Mouse (Mus musculus) lung, embryonic 14.5 days (tissue): ENCODE measurements around the gene Gm10203. TPM values are rescaled to one million over a fixed set of nuclear protein-coding genes. Genes with fewer than 3 reads are reported as not detected.
"Not testable (repeated sequence)": the region's sequence is repeated elsewhere in the genome, so short reads cannot be mapped to it uniquely, and the experiment has no call there.

ENCODE experiments used
- ATAC-seq: fragments of 200-750 bp; cut with Nextera tagmentation; 2 replicates; pipeline ENCODE4 v1.8.0; 2017; ENCODE audit warnings: mild to moderate bottlenecking, moderate TSS enrichment, moderate library complexity; ENCODE audit not compliant: insufficient read depth
- DNase-seq: peaks from one replicate; pipeline ENCODE4 v3.0.0-alpha.2; 2015
- H3K27ac ChIP-seq: fragments of 300-500 bp; sonication (generic); 2 replicates; pipeline ENCODE4 v1.5.1; 2014; ENCODE audit warnings: low read depth, mild to moderate bottlenecking, moderate library complexity
- H3K27me3 ChIP-seq: fragments of 300-500 bp; sonication (generic); 2 replicates; pipeline ENCODE4 v1.6.1; 2014; ENCODE audit warnings: low read length, control low read depth; ENCODE audit not compliant: insufficient read depth
- H3K36me3 ChIP-seq: fragments of 300-500 bp; sonication (generic); 2 replicates; pipeline ENCODE4 v1.6.1; 2014; ENCODE audit warnings: control low read depth; ENCODE audit not compliant: insufficient read depth
- H3K4me1 ChIP-seq: fragments of 300-500 bp; sonication (generic); 2 replicates; pipeline ENCODE4 v1.6.1; 2014; ENCODE audit warnings: antibody characterized with exemption, control low read depth; ENCODE audit not compliant: insufficient read depth
- H3K4me2 ChIP-seq: fragments of 300-500 bp; sonication (generic); 2 replicates; pipeline ENCODE4 v1.6.1; 2014; ENCODE audit warnings: mild to moderate bottlenecking
- H3K4me3 ChIP-seq: fragments of 300-500 bp; sonication (generic); 2 replicates; pipeline ENCODE4 v1.5.1; 2014; ENCODE audit warnings: low read depth, low read length
- H3K9ac ChIP-seq: fragments of 300-500 bp; sonication (generic); 2 replicates; pipeline ENCODE4 v1.6.1; 2014
- H3K9me3 ChIP-seq: fragments of 300-500 bp; sonication (generic); 2 replicates; pipeline ENCODE4 v1.6.1; 2016; ENCODE audit warnings: low read depth, low read length, control low read depth
- CTCF ChIP-seq: IDR thresholded peaks from 2 replicates; pipeline ENCODE4 v1.5.1; 2016; ENCODE audit warnings: antibody characterized with exemption, low read depth
- WGBS: fragments of 180-500 bp; shearing (Covaris S2); extraction: QIAGEN DNeasy Blood & Tissue Kit; methylation state at CpG from one replicate; pipeline ENCODE4 v1.1.7; 2014; 5-methylcytosine and 5-hydroxymethylcytosine counted together
- polyA plus RNA-seq: library from polyadenylated mRNA; unstranded; fragments of >200 nt; fragmentation: Nextera tagmentation; extraction: Ambion mirVana; gene quantifications from 2 replicates; pipeline ENCODE4 v1.2.1, GENCODE M21; 2014

The Gm10203 gene
- polyA plus RNA-seq = not detected in 2 replicates

DNA sequence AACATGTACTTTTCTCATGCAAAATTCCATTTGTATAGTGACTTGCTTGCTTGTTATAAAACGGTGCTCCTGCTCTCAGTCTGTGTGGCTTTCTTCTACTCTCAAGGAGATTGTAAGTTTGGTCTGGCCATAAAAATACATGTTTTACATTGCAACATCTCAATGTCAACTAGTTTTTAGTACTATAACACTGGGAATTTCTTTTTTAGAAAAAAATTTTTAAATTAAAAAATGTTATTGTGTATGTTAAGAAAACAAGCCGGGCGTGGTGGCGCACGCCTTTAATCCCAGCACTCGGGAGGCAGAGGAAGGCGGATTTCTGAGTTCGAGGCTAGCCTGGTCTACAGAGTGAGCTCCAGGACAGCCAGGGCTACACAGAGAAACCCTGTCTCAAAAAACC, at the start of gene Gm10203:
Gene Gm10203, plus strand, starts transcription at position 301 of the 400 bp plus-strand sequence.
- 88% methylated on average over 8 of the region's 8 CpGs for WGBS
- H3K9ac ChIP-seq, H3K27me3 ChIP-seq, ATAC-seq, H3K4me1 ChIP-seq, H3K9me3 ChIP-seq, DNase-seq, H3K4me3 ChIP-seq, H3K36me3 ChIP-seq, H3K27ac ChIP-seq, H3K4me2 ChIP-seq: not testable (repeated sequence)

DNA sequence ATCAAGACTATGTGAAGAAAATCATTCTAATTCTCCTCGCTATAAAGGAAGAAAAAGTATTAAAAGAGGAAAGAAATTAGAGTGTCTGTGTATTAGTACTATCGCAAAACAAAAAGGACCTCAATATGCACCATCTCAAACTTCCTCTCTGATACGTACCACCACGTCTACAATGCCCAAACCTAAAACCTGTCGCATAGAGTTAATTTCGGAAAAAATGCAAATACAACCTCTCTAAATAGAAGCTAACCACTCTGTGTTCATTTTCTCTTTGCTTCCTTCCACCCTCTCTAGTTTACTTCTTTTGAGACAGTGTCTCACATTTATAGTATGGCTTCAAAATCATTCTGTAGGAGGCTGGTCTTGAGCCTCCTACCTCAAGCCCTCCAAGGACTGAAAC, 37.6 kb upstream of the Gm10203 start:
- Histone ChIP-seq H3K27me3 (no peaks in the 10 kb centered on the region), H3K27ac (no peak overlapping the region), H3K36me3 (no peaks in the 10 kb centered on the region), H3K4me1 (no peaks in the 10 kb centered on the region; the same call in 1 of the 2 replicates), H3K4me3 (no peak overlapping the region), H3K9ac (no peak overlapping the region), H3K9me3 (no peaks in the 10 kb centered on the region), H3K4me2 (no peak overlapping the region)
- WGBS = 93% methylated on average over 6 of the region's 6 CpGs
- TF ChIP-seq CTCF = no peak
- no peak for DNase-seq
- no peak for ATAC-seq

DNA sequence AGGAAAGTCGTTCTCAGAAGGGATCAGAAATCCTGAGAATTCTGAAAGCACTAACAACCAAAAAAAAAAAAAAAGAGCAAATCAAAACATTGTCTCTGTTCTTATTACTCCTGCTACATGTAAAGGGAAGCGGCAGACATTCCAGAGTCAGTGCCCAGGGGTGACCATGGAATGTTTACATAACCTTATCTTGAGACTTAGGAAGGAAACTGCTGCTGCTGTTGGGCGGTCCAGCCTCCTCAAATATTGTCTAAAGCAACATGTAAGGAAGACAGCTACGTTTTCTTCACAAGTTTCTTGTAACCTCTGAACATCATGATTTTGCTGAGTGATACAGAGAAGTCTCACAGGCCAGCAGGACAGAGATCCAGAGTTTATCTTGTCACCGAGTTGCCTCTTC, 36.5 kb upstream of the Gm10203 start:
- H3K27me3 ChIP-seq = no peaks in the 10 kb centered on the region
- H3K9ac ChIP-seq = no peak overlapping the region
- ATAC-seq (peak; percentile 90), DNase-seq (peak; percentile 68)
- H3K4me1 ChIP-seq = no peaks in the 10 kb centered on the region; the same call in 1 of the 2 replicates
- no peaks in the 10 kb centered on the region for H3K9me3 ChIP-seq
- TF ChIP-seq CTCF = no peak
- no peaks in the 10 kb centered on the region for H3K36me3 ChIP-seq
- H3K4me2 ChIP-seq = peak overlapping the region; percentile 24; the same call in 1 of the 2 replicates
- no peak overlapping the region for H3K27ac ChIP-seq
- no peak overlapping the region for H3K4me3 ChIP-seq
- WGBS = 2% methylated on average over 5 of the region's 5 CpGs

DNA sequence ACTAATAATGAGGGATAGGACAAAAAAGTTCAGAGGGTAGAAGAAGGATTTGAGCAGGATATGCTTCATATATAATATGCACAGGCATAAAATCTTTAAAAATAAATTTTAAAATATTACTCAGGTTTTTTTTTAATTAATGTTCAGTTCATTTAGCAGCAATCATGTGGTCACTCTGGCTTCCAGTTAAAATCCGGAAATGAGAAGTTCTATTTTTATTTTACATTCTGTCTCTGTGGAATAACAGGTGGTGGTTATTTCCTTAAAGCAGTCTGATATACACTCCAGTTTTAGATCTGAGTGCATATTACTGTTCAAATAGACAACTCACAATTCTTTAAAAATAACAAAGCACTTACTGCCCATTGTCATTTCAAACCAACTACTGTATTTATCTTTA, 35.4 kb upstream of the Gm10203 start:
- DNase-seq (no peak), ATAC-seq (no peak)
- H3K9me3 ChIP-seq = no peaks in the 10 kb centered on the region
- no peaks in the 10 kb centered on the region; the same call in 1 of the 2 replicates for H3K4me1 ChIP-seq
- no peak overlapping the region for H3K4me3 ChIP-seq
- no peak for TF ChIP-seq CTCF
- no peak overlapping the region for H3K27ac ChIP-seq
- WGBS = 51% methylated on average over 1 of the region's 1 CpGs
- no peak overlapping the region for H3K4me2 ChIP-seq
- no peaks in the 10 kb centered on the region for H3K36me3 ChIP-seq
- no peak overlapping the region for H3K9ac ChIP-seq
- no peaks in the 10 kb centered on the region for H3K27me3 ChIP-seq

DNA sequence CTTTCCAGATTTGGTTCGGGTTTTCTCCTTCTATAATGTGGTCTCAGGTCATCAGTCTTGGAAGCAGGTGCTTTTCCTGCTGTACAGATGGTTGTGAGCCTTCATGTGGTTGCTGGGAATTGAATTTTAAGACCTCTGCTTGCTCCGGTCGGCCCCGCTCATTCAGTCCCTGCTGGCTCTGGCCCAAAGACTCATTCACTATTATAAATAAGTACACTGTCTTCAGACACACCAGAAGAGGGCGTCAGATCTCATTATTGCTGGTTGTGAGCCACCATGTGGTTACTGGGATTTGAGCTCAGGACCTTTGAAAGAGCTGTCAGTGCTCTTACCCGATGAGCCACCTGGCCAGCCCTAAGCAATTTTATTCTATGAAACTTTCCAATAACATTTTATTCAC, 34.6 kb upstream of the Gm10203 start:
- TF ChIP-seq CTCF = no peak
- H3K4me2 ChIP-seq = no peak overlapping the region
- whole genome bisulfite sequencing = 64% methylated on average over 6 of the region's 6 CpGs
- no peaks in the 10 kb centered on the region; the same call in 1 of the 2 replicates for H3K4me1 ChIP-seq
- H3K27ac ChIP-seq = no peak overlapping the region
- no peak overlapping the region for H3K4me3 ChIP-seq
- H3K36me3 ChIP-seq = no peaks in the 10 kb centered on the region
- peak; percentile 11 for DNase-seq
- no peak for ATAC-seq
- H3K27me3 ChIP-seq = no peaks in the 10 kb centered on the region
- H3K9ac ChIP-seq = no peak overlapping the region
- H3K9me3 ChIP-seq = no peaks in the 10 kb centered on the region

DNA sequence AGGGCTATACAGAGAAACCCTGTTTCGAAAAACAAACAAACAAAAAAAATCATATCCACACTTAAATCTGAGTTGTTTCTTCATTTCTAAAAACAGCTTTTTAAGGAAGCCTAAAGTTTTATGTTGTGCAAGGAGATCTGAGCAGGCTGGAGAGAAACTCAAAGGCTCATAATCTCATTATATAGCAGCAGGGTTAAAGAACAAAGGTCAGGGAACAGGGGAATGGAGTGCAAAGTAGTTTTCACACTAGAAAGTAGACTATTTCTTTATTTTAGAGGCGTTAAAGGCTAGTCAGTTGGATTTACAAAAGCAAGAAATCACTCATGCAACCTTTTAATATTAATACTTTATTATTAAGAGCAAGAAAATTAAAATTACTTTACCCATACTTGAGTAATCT, 33.7 kb upstream of the Gm10203 start:
- TF ChIP-seq CTCF = no peak
- H3K4me2 ChIP-seq = no peak overlapping the region
- no peaks in the 10 kb centered on the region for H3K27me3 ChIP-seq
- DNase-seq = no peak
- H3K27ac ChIP-seq = no peak overlapping the region
- ATAC-seq = no peak
- no peaks in the 10 kb centered on the region for H3K36me3 ChIP-seq
- H3K4me3 ChIP-seq = no peak overlapping the region
- WGBS = 83% methylated on average over 2 of the region's 2 CpGs
- no peaks in the 10 kb centered on the region for H3K9me3 ChIP-seq
- H3K9ac ChIP-seq = no peak overlapping the region
- no peaks in the 10 kb centered on the region; the same call in 1 of the 2 replicates for H3K4me1 ChIP-seq

DNA sequence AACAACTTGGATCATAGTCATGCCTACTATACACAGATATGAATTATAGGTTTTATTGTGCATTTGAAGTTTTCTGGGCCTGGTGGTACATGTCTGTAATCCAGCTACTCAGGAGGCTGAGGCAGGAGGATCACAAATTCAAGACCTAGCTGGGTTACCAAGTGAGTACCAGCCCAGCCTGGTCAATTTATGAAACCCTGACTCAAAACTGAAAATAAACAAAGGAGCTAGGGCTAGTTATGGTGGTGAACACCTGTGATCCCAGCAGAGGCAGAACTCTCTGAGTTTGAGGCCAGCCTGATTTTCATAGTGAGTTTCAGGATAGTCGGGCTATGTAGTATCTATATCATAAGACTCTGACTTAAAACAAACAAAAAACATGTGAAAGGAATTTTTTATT, 32.7 kb upstream of the Gm10203 start:
- DNase-seq (no peak), ATAC-seq (no peak)
- H3K9me3 ChIP-seq = no peaks in the 10 kb centered on the region
- no peaks in the 10 kb centered on the region for H3K27me3 ChIP-seq
- no peak overlapping the region for H3K4me3 ChIP-seq
- 90% methylated on average over 1 of the region's 1 CpGs for WGBS
- TF ChIP-seq CTCF = no peak
- no peaks in the 10 kb centered on the region for H3K36me3 ChIP-seq
- no peaks in the 10 kb centered on the region; the same call in 1 of the 2 replicates for H3K4me1 ChIP-seq
- H3K27ac ChIP-seq = no peak overlapping the region
- no peak overlapping the region for H3K9ac ChIP-seq
- no peak overlapping the region for H3K4me2 ChIP-seq

DNA sequence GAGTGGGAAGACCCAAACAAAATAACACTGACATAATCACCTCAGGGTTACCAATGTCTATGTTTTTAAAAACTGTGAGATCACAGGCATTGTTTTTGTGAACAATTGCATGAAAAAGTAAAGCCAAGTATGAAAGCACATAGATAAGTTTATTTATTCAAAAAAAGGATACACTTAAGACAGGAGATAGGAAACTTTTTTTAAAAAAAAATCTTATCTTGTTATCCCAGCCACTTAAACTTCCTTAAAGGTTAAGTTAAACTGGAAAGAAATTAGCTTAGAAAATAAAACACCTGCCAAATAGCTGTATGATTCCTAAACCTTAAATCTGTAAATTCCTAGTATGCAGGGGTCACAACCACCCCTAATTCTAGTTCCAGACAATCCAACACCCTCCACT, 31.0 kb upstream of the Gm10203 start:
- Histone ChIP-seq H3K4me3 (no peak overlapping the region), H3K27me3 (no peaks in the 10 kb centered on the region), H3K9ac (no peak overlapping the region), H3K9me3 (no peaks in the 10 kb centered on the region), H3K4me2 (no peak overlapping the region), H3K27ac (no peak overlapping the region), H3K36me3 (no peaks in the 10 kb centered on the region), H3K4me1 (no peaks in the 10 kb centered on the region)
- ATAC-seq = no peak
- no peak for TF ChIP-seq CTCF
- DNase-seq = no peak
